Mouse (Mus musculus) heart, embryonic 16.5 days (tissue): ENCODE measurements around the gene Ndufs6. TPM values are rescaled to one million over a fixed set of nuclear protein-coding genes. Genes with fewer than 3 reads are reported as not detected.

ENCODE experiments used
- ATAC-seq: fragments of 200-750 bp; cut with Nextera tagmentation; replicated peaks from 2 replicates; pipeline ENCODE4 v1.8.0; 2017; ENCODE audit warnings: moderate number of reproducible peaks; ENCODE audit not compliant: insufficient read depth, low FRiP score; ENCODE audit errors: extremely low read depth
- H3K27ac ChIP-seq: fragments of 300-500 bp; sonication (generic); 2 replicates; pipeline ENCODE4 v1.5.1; 2014; ENCODE audit warnings: mild to moderate bottlenecking, low read length, control low read depth, moderate library complexity
- H3K27me3 ChIP-seq: fragments of 300-500 bp; sonication (generic); 2 replicates; pipeline ENCODE4 v1.6.1; 2014; ENCODE audit warnings: low read length, mixed read lengths; ENCODE audit not compliant: control insufficient read depth, insufficient read depth
- H3K36me3 ChIP-seq: fragments of 300-500 bp; sonication (generic); 2 replicates; pipeline ENCODE4 v1.6.1; 2014; ENCODE audit not compliant: control insufficient read depth, insufficient read depth
- H3K4me1 ChIP-seq: fragments of 300-500 bp; sonication (generic); 2 replicates; pipeline ENCODE4 v1.6.1; 2014; ENCODE audit warnings: low read length, mixed read lengths; ENCODE audit not compliant: control insufficient read depth, insufficient read depth
- H3K4me2 ChIP-seq: fragments of 300-500 bp; sonication (generic); 2 replicates; pipeline ENCODE4 v1.6.1; 2014; ENCODE audit warnings: low read depth, mild to moderate bottlenecking, control low read depth, low read length
- H3K4me3 ChIP-seq: fragments of 300-500 bp; sonication (generic); 2 replicates; pipeline ENCODE4 v1.5.1; 2014; ENCODE audit warnings: mild to moderate bottlenecking, control low read depth, low read length
- H3K9ac ChIP-seq: fragments of 300-500 bp; sonication (generic); 2 replicates; pipeline ENCODE4 v1.6.1; 2014; ENCODE audit warnings: low read length, control low read depth
- H3K9me3 ChIP-seq: fragments of 300-500 bp; sonication (generic); replicated peaks from 2 replicates; pipeline ENCODE4 v1.6.1; 2016; ENCODE audit warnings: low read length; ENCODE audit not compliant: control insufficient read depth
- WGBS: fragments of 180-500 bp; shearing (Covaris S2); extraction: QIAGEN DNeasy Blood & Tissue Kit; methylation state at CpG from one replicate; pipeline ENCODE4 v1.1.7; 2014; 5-methylcytosine and 5-hydroxymethylcytosine counted together
- polyA plus RNA-seq: library from polyadenylated mRNA; unstranded; fragments of >200 nt; fragmentation: Nextera tagmentation; extraction: Ambion mirVana; gene quantifications from 2 replicates; pipeline ENCODE4 v1.2.1, GENCODE M21; 2015

Gene Ndufs6
- polyA plus RNA-seq, 1 experiment from 2014 or later = 798 TPM

GRCm38 (mm10) chr13:73270451-73271081 lies 57.8 kb downstream of the Ndufs6 start:
- no peaks in the 10 kb centered on the region for H3K9me3 ChIP-seq
- peak overlapping the region; percentile 75 for H3K27ac ChIP-seq
- H3K4me2 ChIP-seq = peak overlapping the region; percentile 71
- H3K27me3 ChIP-seq = peaks cover 75% of the 10 kb centered on the region
- peak overlapping the region; percentile 44 for H3K4me3 ChIP-seq
- H3K9ac ChIP-seq = peak overlapping the region; percentile 78
- peaks cover 55% of the 10 kb centered on the region for H3K4me1 ChIP-seq
- peaks cover 6% of the 10 kb centered on the region; the same call in 1 of the 2 replicates for H3K36me3 ChIP-seq
- ATAC-seq = peak; percentile 30; the same call in 1 of the 2 replicates
- WGBS = 6% methylated on average over 22 of the region's 22 CpGs

- H3K9ac ChIP-seq = peak overlapping the region; percentile 78
- H3K4me3 ChIP-seq = no peak overlapping the region
- no peak for ATAC-seq
- H3K36me3 ChIP-seq = peaks cover 6% of the 10 kb centered on the region; the same call in 1 of the 2 replicates
- H3K4me1 ChIP-seq = peaks cover 58% of the 10 kb centered on the region
- WGBS = 26% methylated on average over 3 of the region's 3 CpGs
- H3K9me3 ChIP-seq = no peaks in the 10 kb centered on the region
- H3K4me2 ChIP-seq = no peak overlapping the region
- peak overlapping the region; percentile 75 for H3K27ac ChIP-seq
- peaks cover 81% of the 10 kb centered on the region for H3K27me3 ChIP-seq
Observed at GRCm38 (mm10) chr13:73269891-73270290, 58.5 kb downstream of the Ndufs6 start.

Other genes starting within 250 kb of the Ndufs6 start
- gene Irx4, start 68.1 kb downstream of the Ndufs6 start, polyA plus RNA-seq = 42.2 and 50.2 TPM in 2 replicates
- 138 TPM in 2 replicates for gene Mrpl36, start within 50 bp of the Ndufs6 start, polyA plus RNA-seq
- gene Lpcat1, start 138.7 kb upstream of the Ndufs6 start, polyA plus RNA-seq = 17.4 and 24.0 TPM in 2 replicates
- 0.11 TPM in 1 of 2 replicates, not detected in the other for gene Slc6a3, start 208.2 kb upstream of the Ndufs6 start, polyA plus RNA-seq